21 mouse cellular contexts compared by ENCODE assay signal in the genomic region with DNA sequence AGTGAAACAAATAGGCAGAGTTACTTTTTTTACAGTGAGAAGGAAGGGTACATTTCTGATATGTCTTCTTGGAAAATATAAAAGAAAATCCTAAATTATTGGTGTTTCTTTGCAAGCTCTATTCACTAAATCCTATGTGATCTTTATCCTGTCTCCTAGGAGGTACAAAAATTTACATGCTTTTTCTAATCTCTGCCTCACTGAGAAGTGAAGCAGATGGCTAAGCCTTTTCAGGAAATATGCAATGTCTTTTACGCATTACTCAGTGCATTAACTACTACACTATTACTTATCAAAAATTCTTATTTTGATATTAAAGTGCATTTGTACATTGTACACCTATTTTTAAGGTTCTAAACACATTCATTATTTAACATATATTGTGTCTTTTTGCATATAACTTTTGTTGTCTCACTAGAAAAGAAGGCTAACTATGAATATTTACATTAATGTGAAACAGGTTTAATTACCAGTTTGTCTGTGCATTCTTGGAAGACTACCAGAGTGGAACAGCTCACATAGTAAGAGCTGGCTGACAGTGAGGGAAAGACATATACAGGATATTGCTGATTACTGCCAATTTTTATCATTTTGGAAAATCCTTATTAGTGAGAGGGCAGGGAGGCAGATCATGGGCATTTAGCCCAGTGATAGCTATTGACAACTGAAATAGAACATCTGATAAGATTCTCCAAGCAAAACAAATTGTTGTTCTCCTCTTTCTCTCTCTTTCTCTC.
"Had no signal": no experiment of that assay in that cellular context is flagged by ENCODE, and none has a peak within 500 bp of the region (broad histone marks: within the 10 kb centered on the region; RNA-seq: fewer than 3 reads in every experiment).

No protein-coding gene starts in this region.

- H3K27me3 ChIP-seq: liver, embryonic 15.5 days; lung, embryonic 15.5 days; midbrain, embryonic 13.5 days; midbrain, embryonic 15.5 days; neural tube, embryonic 13.5 days; neural tube, embryonic 15.5 days; stomach, embryonic 15.5 days had no signal

- DNase-seq: liver, postnatal 0 days; lung, adult 2 months; lung, postnatal 14 days; lung, postnatal 4 days; retina, postnatal 1 day; right cerebral cortex, adult 18-20 months; right cerebral cortex, postnatal 25 days; thymus, adult 2 months; thymus, postnatal 25 days; thymus, postnatal 4 days had no signal

- H3K4me2 ChIP-seq: liver, embryonic 15.5 days; lung, embryonic 15.5 days; midbrain, embryonic 11.5 days; midbrain, embryonic 13.5 days; midbrain, embryonic 15.5 days; neural tube, embryonic 13.5 days; neural tube, embryonic 15.5 days; stomach, embryonic 15.5 days had no signal

- H3K36me3 ChIP-seq: liver, embryonic 15.5 days; lung, embryonic 15.5 days; midbrain, embryonic 13.5 days; midbrain, embryonic 15.5 days; neural tube, embryonic 13.5 days; neural tube, embryonic 15.5 days; stomach, embryonic 15.5 days had no signal

- H3K27ac ChIP-seq: liver, embryonic 15.5 days; lung, embryonic 15.5 days; midbrain, embryonic 13.5 days; midbrain, embryonic 15.5 days; neural tube, embryonic 13.5 days; neural tube, embryonic 15.5 days; stomach, embryonic 15.5 days; stomach, postnatal 0 days had no signal

- ATAC-seq: liver, postnatal 0 days; lung, postnatal 0 days; midbrain, embryonic 13.5 days; midbrain, embryonic 15.5 days had no signal

- H3K4me3 ChIP-seq: liver, embryonic 15.5 days; lung, embryonic 15.5 days; midbrain, embryonic 13.5 days; midbrain, embryonic 15.5 days; myocyte; neural tube, embryonic 13.5 days; neural tube, embryonic 15.5 days; stomach, embryonic 15.5 days had no signal

- H3K4me1 ChIP-seq: liver, embryonic 15.5 days; lung, embryonic 15.5 days; midbrain, embryonic 15.5 days; neural tube, embryonic 13.5 days; neural tube, embryonic 15.5 days; stomach, embryonic 15.5 days had no signal

- H3K9me3 ChIP-seq: liver, embryonic 15.5 days; lung, embryonic 15.5 days; midbrain, embryonic 13.5 days; midbrain, embryonic 15.5 days; neural tube, embryonic 13.5 days; neural tube, embryonic 15.5 days; stomach, embryonic 15.5 days had no signal

- H3K9ac ChIP-seq: liver, embryonic 15.5 days; liver, postnatal 0 days; lung, embryonic 15.5 days; midbrain, embryonic 13.5 days; midbrain, embryonic 15.5 days; neural tube, embryonic 13.5 days; neural tube, embryonic 15.5 days; stomach, embryonic 15.5 days had no signal
